8 mouse cellular contexts compared by ENCODE assay signal in the genomic region with DNA sequence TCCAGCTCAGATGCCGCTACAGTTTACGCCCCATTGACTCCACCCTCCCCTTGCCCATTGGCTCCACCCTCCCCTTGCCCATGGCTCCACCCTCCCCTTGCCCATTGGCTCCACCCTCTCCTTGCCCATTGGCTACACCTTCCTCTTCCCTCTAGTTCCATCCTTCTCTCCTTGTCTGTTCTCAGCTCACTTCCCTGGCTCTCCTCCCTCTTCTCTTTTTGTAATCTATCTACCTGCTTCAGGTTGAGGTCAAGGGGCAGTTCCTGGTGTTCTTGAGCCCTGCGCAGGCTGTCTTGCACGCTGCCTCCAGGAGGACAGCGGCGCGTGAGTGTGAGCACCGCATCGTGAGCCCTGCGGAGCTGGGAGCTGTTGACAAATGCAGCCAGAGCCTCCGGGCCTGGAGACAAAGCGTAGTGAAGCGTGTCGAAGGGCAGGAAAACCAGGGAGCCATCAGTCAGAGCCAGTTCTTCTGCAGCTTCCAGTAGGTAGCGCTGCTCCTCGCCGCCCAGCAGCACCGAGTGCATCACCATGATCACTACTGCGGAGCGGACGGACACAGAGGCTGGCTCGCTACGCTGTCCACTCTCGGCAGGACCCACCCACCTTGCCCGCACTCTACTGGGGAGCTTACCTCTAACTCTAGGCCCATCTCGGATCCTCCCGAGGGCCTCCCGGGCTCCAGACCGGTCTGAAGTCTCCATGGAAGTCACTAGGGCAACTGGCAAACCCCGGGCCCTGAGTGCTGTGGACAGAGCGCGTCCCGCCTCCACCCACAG. TPM values are rescaled to one million over a fixed set of nuclear protein-coding genes. Genes with fewer than 3 reads are reported as not detected.
DNase-seq lines count a peak whose midpoint lies in the region; ATAC-seq lines count a peak whose summit lies in the region.

No protein-coding gene starts in this region.

- H3K27me3 ChIP-seq in forebrain, embryonic 11.5 days (ENCODE audit: control insufficient read depth, insufficient read depth, low read length) = peaks cover 25% of the 10 kb centered on the region
- peaks cover 65% of the 10 kb centered on the region for H3K27me3 ChIP-seq in liver, embryonic 15.5 days
- H3K27me3 ChIP-seq in neural tube, embryonic 11.5 days (ENCODE audit: control insufficient read depth, insufficient read depth, low read length) = peaks cover 18% of the 10 kb centered on the region
- peaks cover 23% of the 10 kb centered on the region for H3K27me3 ChIP-seq in stomach, embryonic 16.5 days (ENCODE audit: control insufficient read depth, insufficient read depth, low read length)

- H3K9ac ChIP-seq in forebrain, embryonic 11.5 days (ENCODE audit: low read length) = peak overlapping the region; percentile 60
- no peak overlapping the region for H3K9ac ChIP-seq in liver, embryonic 15.5 days
- H3K9ac ChIP-seq in neural tube, embryonic 11.5 days (ENCODE audit: low read length) = peak overlapping the region; percentile 47
- peak overlapping the region; percentile 64 for H3K9ac ChIP-seq in stomach, embryonic 16.5 days (ENCODE audit: low read length)

- no peaks in the 10 kb centered on the region for H3K9me3 ChIP-seq in forebrain, embryonic 11.5 days (ENCODE audit: control insufficient read depth, low read length)
- H3K9me3 ChIP-seq in liver, embryonic 15.5 days (replicated peaks) = no peaks in the 10 kb centered on the region
- H3K9me3 ChIP-seq in neural tube, embryonic 11.5 days (ENCODE audit: control insufficient read depth, low read length) = no peaks in the 10 kb centered on the region
- no peaks in the 10 kb centered on the region for H3K9me3 ChIP-seq in stomach, embryonic 16.5 days (replicated peaks; ENCODE audit: control insufficient read depth, low read length)

- intact Hi-C loops in heart, postnatal 10 days (cut with DNase I) = no loop called here

- peaks cover 3% of the 10 kb centered on the region; the same call in 1 of the 2 replicates for H3K4me1 ChIP-seq in forebrain, embryonic 11.5 days (replicated peaks; ENCODE audit: control insufficient read depth, insufficient read depth, low read length)
- H3K4me1 ChIP-seq in liver, embryonic 15.5 days (replicated peaks) = peaks cover 12% of the 10 kb centered on the region
- H3K4me1 ChIP-seq in neural tube, embryonic 11.5 days (ENCODE audit: control insufficient read depth, insufficient read depth, low read length) = peaks cover 6% of the 10 kb centered on the region; the same call in 1 of the 2 replicates
- peaks cover 5% of the 10 kb centered on the region for H3K4me1 ChIP-seq in stomach, embryonic 16.5 days (ENCODE audit: control insufficient read depth, insufficient read depth, low read length)

- no peaks in the 10 kb centered on the region for H3K36me3 ChIP-seq in forebrain, embryonic 11.5 days (ENCODE audit: control insufficient read depth, insufficient read depth, low read length)
- H3K36me3 ChIP-seq in liver, embryonic 15.5 days (replicated peaks) = no peaks in the 10 kb centered on the region
- no peaks in the 10 kb centered on the region for H3K36me3 ChIP-seq in neural tube, embryonic 11.5 days (ENCODE audit: control insufficient read depth, insufficient read depth, low read length)
- no peaks in the 10 kb centered on the region for H3K36me3 ChIP-seq in stomach, embryonic 16.5 days (ENCODE audit: control insufficient read depth, insufficient read depth, low read length)

- DNase-seq in CD8-positive naive resting alpha-beta T cell, adult 2 months (ENCODE audit: low read depth in 2 of 2, low spot score in 2 of 2) = peak; percentile 44 to 74
- peak; percentile 62 for DNase-seq in c-Kit-positive CD71-negative TER-119-negative erythroid progenitor cells, embryonic 14.5 days (ENCODE audit: low read depth)
- DNase-seq in forebrain, embryonic 11.5 days (ENCODE audit: low spot score) = peak; percentile 87
- DNase-seq in heart, postnatal 10 days = peak; percentile 25 to 45
- DNase-seq in large intestine, adult 2 months (ENCODE audit: low read depth, low spot score) = peak; percentile 47
- DNase-seq in neural tube, embryonic 11.5 days (ENCODE audit: low spot score) = peak; percentile 82

- H3K4me2 ChIP-seq in forebrain, embryonic 11.5 days (ENCODE audit: low read depth, low read length, severe bottlenecking) = peak overlapping the region; percentile 69
- peak overlapping the region; percentile 63 for H3K4me2 ChIP-seq in liver, embryonic 15.5 days
- H3K4me2 ChIP-seq in neural tube, embryonic 11.5 days (ENCODE audit: low read depth) = peak overlapping the region; percentile 80
- peak overlapping the region; percentile 59 for H3K4me2 ChIP-seq in stomach, embryonic 16.5 days (ENCODE audit: low read depth, low read length)

- no peak overlapping the region for H3K27ac ChIP-seq in forebrain, embryonic 11.5 days (ENCODE audit: low read depth, low read length)
- no peak overlapping the region for H3K27ac ChIP-seq in liver, embryonic 15.5 days (replicated peaks)
- no peak overlapping the region for H3K27ac ChIP-seq in neural tube, embryonic 11.5 days (ENCODE audit: low read depth, low read length)
- H3K27ac ChIP-seq in stomach, embryonic 16.5 days (ENCODE audit: low read length) = no peak overlapping the region

- peak overlapping the region; percentile 46 for H3K4me3 ChIP-seq in forebrain, embryonic 11.5 days (ENCODE audit: low read depth, low read length)
- H3K4me3 ChIP-seq in liver, embryonic 15.5 days (replicated peaks) = peak overlapping the region; percentile 42
- H3K4me3 ChIP-seq in neural tube, embryonic 11.5 days (ENCODE audit: low read depth, low read length) = peak overlapping the region; percentile 41
- peak overlapping the region; percentile 42 for H3K4me3 ChIP-seq in stomach, embryonic 16.5 days (replicated peaks; ENCODE audit: low read length)

- ATAC-seq in forebrain, embryonic 11.5 days (replicated peaks; ENCODE audit: low FRiP score) = peak; percentile 85
- peak; percentile 64 for ATAC-seq in liver, embryonic 15.5 days (ENCODE audit: insufficient read depth)
- peak; percentile 82 for ATAC-seq in neural tube, embryonic 11.5 days (ENCODE audit: insufficient read depth, low FRiP score, low TSS enrichment)
- peak; percentile 91 for ATAC-seq in stomach, embryonic 16.5 days (ENCODE audit: insufficient read depth, low FRiP score)

- WGBS in forebrain, embryonic 11.5 days = 2% methylated on average over 33 of the region's 33 CpGs
- 2% methylated on average over 33 of the region's 33 CpGs for WGBS in large intestine, adult 2 months
- 2% methylated on average over 33 of the region's 33 CpGs for WGBS in liver, embryonic 15.5 days (ENCODE audit: insufficient replicate concordance)
- 1% methylated on average over 33 of the region's 33 CpGs for WGBS in neural tube, embryonic 11.5 days
- 1% methylated on average over 33 of the region's 33 CpGs for WGBS in stomach, embryonic 16.5 days

RNA-seq across cellular contexts. Expression of a gene that starts 1.4 kb away (rescaled TPM):
- polyA plus RNA-seq in forebrain, embryonic 11.5 days (2014; fragmentation: Nextera tagmentation; extraction: Ambion mirVana) = 0.05 and 0.07 TPM in 2 replicates
- under 1 TPM; 0.41 to 0.60 TPM for total RNA-seq in heart, postnatal 10 days (2021)
- polyA plus RNA-seq in large intestine, adult 2 months (2012; rRNA removed) = not detected in 2 replicates
- not detected in 2 replicates for polyA plus RNA-seq in liver, embryonic 15.5 days (2015; fragmentation: Nextera tagmentation; extraction: Ambion mirVana)
- polyA plus RNA-seq in neural tube, embryonic 11.5 days (2014; fragmentation: Nextera tagmentation; extraction: Ambion mirVana) = 0.07 TPM in 1 of 2 replicates, not detected in the other
- not detected in 2 replicates for polyA plus RNA-seq in stomach, embryonic 16.5 days (2015; fragmentation: Nextera tagmentation; extraction: Ambion mirVana)

RNA-seq across cellular contexts. Expression of a gene that starts 37.8 kb away (rescaled TPM):
- 0.08 and 0.11 TPM in 2 replicates for polyA plus RNA-seq in forebrain, embryonic 11.5 days (2014; fragmentation: Nextera tagmentation; extraction: Ambion mirVana)
- total RNA-seq in heart, postnatal 10 days (2021) = 1 to 10 TPM; 2.0 to 2.2 TPM
- 0.04 TPM in 1 of 2 replicates, not detected in the other for polyA plus RNA-seq in large intestine, adult 2 months (2012; rRNA removed)
- polyA plus RNA-seq in liver, embryonic 15.5 days (2015; fragmentation: Nextera tagmentation; extraction: Ambion mirVana) = 0.05 and 0.06 TPM in 2 replicates
- 0.30 TPM in 1 of 2 replicates, not detected in the other for polyA plus RNA-seq in neural tube, embryonic 11.5 days (2014; fragmentation: Nextera tagmentation; extraction: Ambion mirVana)
- polyA plus RNA-seq in stomach, embryonic 16.5 days (2015; fragmentation: Nextera tagmentation; extraction: Ambion mirVana) = 0.35 and 0.42 TPM in 2 replicates

Comparison
In these comparisons a context has a peak if more than half of its experiments do, and no peak if none do; other contexts are left out.
1. DNase-seq: peak in every context shown above with its lines; median percentile 87 in forebrain, embryonic 11.5 days; 82 in neural tube, embryonic 11.5 days; 62 in c-Kit-positive CD71-negative TER-119-negative erythroid progenitor cells, embryonic 14.5 days; 59 in CD8-positive naive resting alpha-beta T cell, adult 2 months; 47 in large intestine, adult 2 months; 35 in heart, postnatal 10 days.